Mouse (Mus musculus): ENCODE data around the gene Nup188. TPM values are rescaled to one million over a fixed set of nuclear protein-coding genes. Genes with fewer than 3 reads are reported as not detected.

The Nup188 gene
- polyA plus RNA-seq, 1 experiment from 2014 or later = 27.9 TPM

- Histone ChIP-seq H3K4me3 (replicated peaks) (no peak overlapping the region), H3K36me3 (peaks cover 90% of the 10 kb centered on the region), H3K9me3 (no peaks in the 10 kb centered on the region), H3K4me2 (replicated peaks) (no peak overlapping the region), H3K9ac (replicated peaks) (no peak overlapping the region), H3K4me1 (replicated peaks) (peaks cover 9% of the 10 kb centered on the region), H3K27ac (no peak overlapping the region), H3K27me3 (no peaks in the 10 kb centered on the region)
- 72% methylated on average over 4 of the region's 4 CpGs for WGBS
- ATAC-seq = no peak
Observed at GRCm38 (mm10) chr2:30247681-30248080, 38.5 kb upstream of the Nup188 start.

- no peak overlapping the region for H3K27ac ChIP-seq
- H3K27me3 ChIP-seq = no peaks in the 10 kb centered on the region
- H3K4me1 ChIP-seq (replicated peaks) = peaks cover 8% of the 10 kb centered on the region; the same call in 1 of the 2 replicates
- H3K36me3 ChIP-seq = peaks cover 89% of the 10 kb centered on the region
- no peak for ATAC-seq
- no peak overlapping the region for H3K9ac ChIP-seq (replicated peaks)
- H3K4me2 ChIP-seq (replicated peaks) = no peak overlapping the region
- H3K4me3 ChIP-seq (replicated peaks) = no peak overlapping the region
- no peaks in the 10 kb centered on the region for H3K9me3 ChIP-seq
- 96% methylated on average over 3 of the region's 3 CpGs for WGBS
Observed at GRCm38 (mm10) chr2:30249182-30249581, 37.0 kb upstream of the Nup188 start.

GRCm38 (mm10) chr2:30250166-30251128 lies 35.8 kb upstream of the Nup188 start:
- H3K4me2 ChIP-seq (replicated peaks) = no peak overlapping the region
- H3K4me3 ChIP-seq (replicated peaks) = no peak overlapping the region
- H3K4me1 ChIP-seq (replicated peaks) = peaks cover 6% of the 10 kb centered on the region; the same call in 1 of the 2 replicates
- peaks cover 89% of the 10 kb centered on the region for H3K36me3 ChIP-seq
- no peaks in the 10 kb centered on the region for H3K9me3 ChIP-seq
- WGBS = 90% methylated on average over 10 of the region's 10 CpGs
- H3K27ac ChIP-seq = no peak overlapping the region
- no peaks in the 10 kb centered on the region for H3K27me3 ChIP-seq
- no peak for ATAC-seq
- no peak overlapping the region for H3K9ac ChIP-seq (replicated peaks)

GRCm38 (mm10) chr2:30251417-30252104 lies 34.6 kb upstream of the Nup188 start:
- Histone ChIP-seq H3K36me3 (peaks cover 89% of the 10 kb centered on the region), H3K4me3 (replicated peaks) (no peak overlapping the region), H3K9me3 (no peaks in the 10 kb centered on the region), H3K4me2 (replicated peaks) (no peak overlapping the region), H3K27me3 (no peaks in the 10 kb centered on the region), H3K27ac (no peak overlapping the region), H3K9ac (replicated peaks) (no peak overlapping the region), H3K4me1 (replicated peaks) (peaks cover 6% of the 10 kb centered on the region; the same call in 1 of the 2 replicates)
- WGBS = 90% methylated on average over 5 of the region's 5 CpGs
- ATAC-seq = no peak

GRCm38 (mm10) chr2:30252521-30252920 lies 33.7 kb upstream of the Nup188 start:
- Histone ChIP-seq H3K4me2 (replicated peaks) (no peak overlapping the region), H3K4me1 (replicated peaks) (peaks cover 6% of the 10 kb centered on the region; the same call in 1 of the 2 replicates), H3K27ac (no peak overlapping the region), H3K9ac (replicated peaks) (no peak overlapping the region), H3K9me3 (no peaks in the 10 kb centered on the region), H3K36me3 (peaks cover 95% of the 10 kb centered on the region), H3K4me3 (replicated peaks) (no peak overlapping the region), H3K27me3 (no peaks in the 10 kb centered on the region)
- WGBS = 80% methylated on average over 3 of the region's 3 CpGs
- no peak for ATAC-seq

- Histone ChIP-seq H3K4me1 (replicated peaks) (peaks cover 6% of the 10 kb centered on the region; the same call in 1 of the 2 replicates), H3K27me3 (no peaks in the 10 kb centered on the region), H3K36me3 (peaks cover 95% of the 10 kb centered on the region), H3K27ac (no peak overlapping the region), H3K9ac (replicated peaks) (no peak overlapping the region), H3K4me2 (replicated peaks) (no peak overlapping the region), H3K9me3 (no peaks in the 10 kb centered on the region), H3K4me3 (replicated peaks) (no peak overlapping the region)
- 90% methylated on average over 5 of the region's 5 CpGs for WGBS
- ATAC-seq = no peak
Observed at GRCm38 (mm10) chr2:30253809-30254208, 32.4 kb upstream of the Nup188 start.

GRCm38 (mm10) chr2:30255631-30256395 lies 30.4 kb upstream of the Nup188 start:
- 97% methylated on average over 42 of the region's 42 CpGs for WGBS
- no peak overlapping the region for H3K4me3 ChIP-seq (replicated peaks)
- ATAC-seq = no peak
- H3K27me3 ChIP-seq = no peaks in the 10 kb centered on the region
- no peak overlapping the region for H3K4me2 ChIP-seq (replicated peaks)
- no peak overlapping the region for H3K9ac ChIP-seq (replicated peaks)
- peaks cover 94% of the 10 kb centered on the region for H3K36me3 ChIP-seq
- H3K4me1 ChIP-seq (replicated peaks) = peaks cover 10% of the 10 kb centered on the region; the same call in 1 of the 2 replicates
- no peak overlapping the region for H3K27ac ChIP-seq
- H3K9me3 ChIP-seq = no peaks in the 10 kb centered on the region

- Histone ChIP-seq H3K4me1 (replicated peaks) (peaks cover 7% of the 10 kb centered on the region), H3K27ac (no peak overlapping the region), H3K27me3 (no peaks in the 10 kb centered on the region), H3K9me3 (no peaks in the 10 kb centered on the region), H3K9ac (replicated peaks) (no peak overlapping the region), H3K4me2 (replicated peaks) (no peak overlapping the region), H3K4me3 (replicated peaks) (no peak overlapping the region), H3K36me3 (peaks cover 96% of the 10 kb centered on the region)
- no peak for ATAC-seq
- WGBS = 97% methylated on average over 30 of the region's 30 CpGs
Observed at GRCm38 (mm10) chr2:30256616-30257350, 29.4 kb upstream of the Nup188 start.

- Histone ChIP-seq H3K9ac (replicated peaks) (no peak overlapping the region), H3K27me3 (no peaks in the 10 kb centered on the region), H3K9me3 (no peaks in the 10 kb centered on the region), H3K36me3 (peaks cover 94% of the 10 kb centered on the region), H3K4me2 (replicated peaks) (no peak overlapping the region), H3K4me1 (replicated peaks) (peaks cover 13% of the 10 kb centered on the region), H3K4me3 (replicated peaks) (no peak overlapping the region), H3K27ac (no peak overlapping the region)
- ATAC-seq = no peak
- WGBS = 91% methylated on average over 7 of the region's 7 CpGs
Observed at GRCm38 (mm10) chr2:30257699-30258460, 28.3 kb upstream of the Nup188 start.

GRCm38 (mm10) chr2:30258600-30258999 lies 27.6 kb upstream of the Nup188 start:
- no peaks in the 10 kb centered on the region for H3K9me3 ChIP-seq
- WGBS = 92% methylated on average over 4 of the region's 4 CpGs
- ATAC-seq = no peak
- no peaks in the 10 kb centered on the region for H3K27me3 ChIP-seq
- H3K4me2 ChIP-seq (replicated peaks) = no peak overlapping the region
- no peak overlapping the region for H3K9ac ChIP-seq (replicated peaks)
- no peak overlapping the region for H3K27ac ChIP-seq
- H3K4me1 ChIP-seq (replicated peaks) = peaks cover 18% of the 10 kb centered on the region
- H3K36me3 ChIP-seq = peaks cover 94% of the 10 kb centered on the region
- H3K4me3 ChIP-seq (replicated peaks) = no peak overlapping the region
